Comparison of ENCODE assay signal across 8 mouse cellular contexts in the genomic region with DNA sequence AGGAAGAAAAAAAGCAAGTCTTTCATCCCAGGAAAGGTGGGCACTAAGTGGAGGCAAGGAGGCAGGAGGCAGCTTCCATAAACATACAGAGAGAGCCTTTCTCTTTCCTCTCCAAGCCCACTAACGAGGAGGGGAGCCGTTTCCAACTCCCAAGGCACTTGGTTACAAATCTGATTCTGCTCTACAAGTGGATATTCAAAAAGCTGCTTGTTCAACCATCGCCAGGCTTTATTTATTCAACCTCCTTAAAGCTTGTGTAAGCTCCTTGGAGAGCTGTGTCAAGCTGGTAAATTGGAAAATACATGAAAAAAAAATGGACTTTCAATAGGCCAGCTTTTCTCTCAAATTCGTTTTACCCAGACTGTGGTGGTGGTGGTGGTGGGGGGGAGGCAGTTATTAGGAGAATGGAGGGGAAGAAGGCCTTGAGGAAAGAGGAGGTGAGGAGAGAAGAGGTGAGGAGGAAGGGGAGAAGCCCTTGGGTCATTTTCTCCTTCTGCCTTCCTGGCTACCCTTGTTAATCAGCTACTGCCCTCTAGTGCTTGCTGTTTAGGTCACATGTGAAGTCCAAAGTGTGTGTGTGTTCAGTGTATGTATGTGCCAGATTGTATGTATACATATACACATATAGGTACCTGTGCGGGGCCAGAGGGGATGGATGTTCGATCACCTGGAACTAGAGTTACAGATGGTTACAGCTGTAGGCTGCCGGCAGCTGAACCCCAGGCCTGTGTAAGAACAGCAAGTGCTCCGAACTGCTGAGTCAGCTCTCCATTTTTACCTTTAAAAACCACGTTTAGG. TPM values are rescaled to one million over a fixed set of nuclear protein-coding genes. Genes with fewer than 3 reads are reported as not detected.
A peak's percentile ranks its signal among the peaks of the same experiment; 100 is the strongest.
DNase-seq lines count a peak whose midpoint lies in the region; ATAC-seq and TF ChIP-seq lines count a peak whose summit lies in the region.

No protein-coding gene starts in this region.

- ATAC-seq in embryonic facial prominence, embryonic 15.5 days (ENCODE audit: insufficient number of reproducible peaks, low FRiP score, low TSS enrichment, low read depth): peak; percentile 23; the same call in 1 of the 2 replicates
- 0 out of 2 replicates have a peak, but pooled peaks have one; percentile 27 for ATAC-seq in intestine, embryonic 16.5 days
- peak; percentile 55 for ATAC-seq in lung, embryonic 14.5 days (ENCODE audit: insufficient read depth)

- no peaks in the 10 kb centered on the region for H3K9me3 ChIP-seq in embryonic facial prominence, embryonic 15.5 days (replicated peaks)
- no peaks in the 10 kb centered on the region for H3K9me3 ChIP-seq in intestine, embryonic 16.5 days (ENCODE audit: control insufficient read depth, low read length)
- H3K9me3 ChIP-seq in lung, embryonic 14.5 days (ENCODE audit: low read depth, low read length): no peaks in the 10 kb centered on the region

- H3K4me1 ChIP-seq in embryonic facial prominence, embryonic 15.5 days: peaks cover 13% of the 10 kb centered on the region
- H3K4me1 ChIP-seq in intestine, embryonic 16.5 days (ENCODE audit: control insufficient read depth, insufficient read depth, low read length): 0 out of 2 replicates have a peak, but pooled peaks cover 5% of the 10 kb centered on the region
- peaks cover 9% of the 10 kb centered on the region; the same call in 1 of the 2 replicates for H3K4me1 ChIP-seq in lung, embryonic 14.5 days (ENCODE audit: insufficient read depth)
- H3K4me1 ChIP-seq in small intestine, adult 2 months (ENCODE audit: control insufficient read depth, insufficient read depth, insufficient read length, low read length): peaks cover 10% of the 10 kb centered on the region; the same call in 1 of the 2 replicates

- no peak overlapping the region for H3K4me2 ChIP-seq in embryonic facial prominence, embryonic 15.5 days (replicated peaks)
- H3K4me2 ChIP-seq in intestine, embryonic 16.5 days (ENCODE audit: low read depth, low read length): no peak overlapping the region
- H3K4me2 ChIP-seq in lung, embryonic 14.5 days: no peak overlapping the region

- no peaks in the 10 kb centered on the region for H3K27me3 ChIP-seq in embryonic facial prominence, embryonic 15.5 days
- H3K27me3 ChIP-seq in intestine, embryonic 16.5 days (replicated peaks; ENCODE audit: control insufficient read depth, insufficient read depth, low read length): no peaks in the 10 kb centered on the region
- no peaks in the 10 kb centered on the region for H3K27me3 ChIP-seq in lung, embryonic 14.5 days (ENCODE audit: insufficient read depth, low read length)
- no peaks in the 10 kb centered on the region for H3K27me3 ChIP-seq in small intestine, adult 2 months (ENCODE audit: control insufficient read depth, insufficient read depth, low read length)

- H3K4me3 ChIP-seq in embryonic facial prominence, embryonic 15.5 days (replicated peaks): no peak overlapping the region
- H3K4me3 ChIP-seq in intestine, embryonic 16.5 days (ENCODE audit: low read length): no peak overlapping the region
- H3K4me3 ChIP-seq in lung, embryonic 14.5 days (ENCODE audit: low read depth, low read length): no peak overlapping the region
- H3K4me3 ChIP-seq in small intestine, adult 2 months (ENCODE audit: low read depth, low read length): no peak overlapping the region

- TF ChIP-seq POLR2A in small intestine, adult 2 months (IDR thresholded peaks at IDR 0.05; ENCODE audit: low read depth, low read length): no peak

- peak overlapping the region; percentile 52 for H3K27ac ChIP-seq in embryonic facial prominence, embryonic 15.5 days (replicated peaks)
- H3K27ac ChIP-seq in intestine, embryonic 16.5 days (ENCODE audit: low read length): no peak overlapping the region
- H3K27ac ChIP-seq in lung, embryonic 14.5 days (ENCODE audit: low read depth): peak overlapping the region; percentile 70; the same call in 1 of the 2 replicates
- H3K27ac ChIP-seq in small intestine, adult 2 months (ENCODE audit: insufficient read depth, low read depth, low read length): no peak overlapping the region

- WGBS in embryonic facial prominence, embryonic 15.5 days: 52% methylated on average over 9 of the region's 9 CpGs
- 55% methylated on average over 9 of the region's 9 CpGs for WGBS in intestine, embryonic 16.5 days
- 46% methylated on average over 9 of the region's 9 CpGs for WGBS in lung, embryonic 14.5 days
- WGBS in small intestine, adult 2 months: 63% methylated on average over 9 of the region's 9 CpGs

- DNase-seq in heart, adult 18-20 months: peak; percentile 59 to 75
- DNase-seq in heart, postnatal 25 days (ENCODE audit: low spot score): no peak
- peak; percentile 20 for DNase-seq in MEL-GATA-1-ER (ENCODE audit: extremely low read depth, low read depth)
- peak; percentile 81 for DNase-seq in lung, embryonic 14.5 days
- no peak for DNase-seq in spleen, postnatal 4 days (ENCODE audit: low spot score in 2 of 2)

- TF ChIP-seq CTCF in lung, embryonic 14.5 days (IDR thresholded peaks at IDR 0.05; ENCODE audit: low read depth): peak; percentile 84
- TF ChIP-seq CTCF in small intestine, adult 2 months (IDR thresholded peaks at IDR 0.05; ENCODE audit: extremely low read depth, insufficient read length, insufficient replicate concordance, low read depth, low read length): peak; percentile 43; the same call in 1 of the 2 replicates

- no peak overlapping the region for H3K9ac ChIP-seq in embryonic facial prominence, embryonic 15.5 days
- H3K9ac ChIP-seq in intestine, embryonic 16.5 days (ENCODE audit: low read depth, low read length): no peak overlapping the region
- no peak overlapping the region for H3K9ac ChIP-seq in lung, embryonic 14.5 days

- intact Hi-C loops in heart, postnatal 25 days (cut with DNase I): loop anchor here (2.0 to 10.0 kb wide), 4 partner anchors 40 to 642 kb away; partner anchors contain the start of gene Lrp6

- H3K36me3 ChIP-seq in embryonic facial prominence, embryonic 15.5 days: no peaks in the 10 kb centered on the region
- no peaks in the 10 kb centered on the region for H3K36me3 ChIP-seq in intestine, embryonic 16.5 days (ENCODE audit: control insufficient read depth, insufficient read depth, low read length)
- no peaks in the 10 kb centered on the region for H3K36me3 ChIP-seq in lung, embryonic 14.5 days (ENCODE audit: insufficient read depth)
- H3K36me3 ChIP-seq in small intestine, adult 2 months (ENCODE audit: control insufficient read depth, insufficient read depth, low read length): peaks cover 5% of the 10 kb centered on the region; the same call in 1 of the 2 replicates

RNA-seq across cellular contexts. Expression of gene Mansc1, which starts 25.1 kb away (rescaled TPM):
- total RNA-seq in heart, adult 18-20 months (2021): 1 to 10 TPM; 3.4 to 4.1 TPM
- 1 to 10 TPM; 5.5 TPM for total RNA-seq in heart, postnatal 25 days (2021)
- 2.7 and 3.5 TPM in 2 replicates for polyA plus RNA-seq in embryonic facial prominence, embryonic 15.5 days (2015; fragmentation: Nextera tagmentation; extraction: Ambion mirVana)
- 6.2 and 7.6 TPM in 2 replicates for polyA plus RNA-seq in intestine, embryonic 16.5 days (2015; fragmentation: Nextera tagmentation; extraction: Ambion mirVana)
- 5.8 and 5.9 TPM in 2 replicates for polyA plus RNA-seq in lung, embryonic 14.5 days (2014; fragmentation: Nextera tagmentation; extraction: Ambion mirVana)
- 6.9 and 7.7 TPM in 2 replicates for polyA plus RNA-seq in small intestine, adult 2 months (2012; rRNA removed)

RNA-seq across cellular contexts. Expression of gene Borcs5, which starts 32.2 kb away (rescaled TPM):
- total RNA-seq in heart, adult 18-20 months (2021): 10 to 100 TPM; 11.4 to 12.2 TPM
- total RNA-seq in heart, postnatal 25 days (2021): 10 to 100 TPM in 1 of 2 experiments, 1 to 10 TPM in 1; 9.1 to 10.3 TPM
- 21.0 and 21.8 TPM in 2 replicates for polyA plus RNA-seq in embryonic facial prominence, embryonic 15.5 days (2015; fragmentation: Nextera tagmentation; extraction: Ambion mirVana)
- polyA plus RNA-seq in intestine, embryonic 16.5 days (2015; fragmentation: Nextera tagmentation; extraction: Ambion mirVana): 16.3 and 17.6 TPM in 2 replicates
- 13.9 and 14.6 TPM in 2 replicates for polyA plus RNA-seq in lung, embryonic 14.5 days (2014; fragmentation: Nextera tagmentation; extraction: Ambion mirVana)
- polyA plus RNA-seq in small intestine, adult 2 months (2012; rRNA removed): 7.8 and 12.5 TPM in 2 replicates

RNA-seq across cellular contexts. Expression of gene Lrp6, which starts 40.4 kb away (rescaled TPM):
- total RNA-seq in heart, adult 18-20 months (2021): 10 to 100 TPM; 46.0 to 47.9 TPM
- 10 to 100 TPM; 55.3 to 59.1 TPM for total RNA-seq in heart, postnatal 25 days (2021)
- polyA plus RNA-seq in embryonic facial prominence, embryonic 15.5 days (2015; fragmentation: Nextera tagmentation; extraction: Ambion mirVana): 31.1 and 32.6 TPM in 2 replicates
- polyA plus RNA-seq in intestine, embryonic 16.5 days (2015; fragmentation: Nextera tagmentation; extraction: Ambion mirVana): 11.9 and 19.6 TPM in 2 replicates
- 34.0 and 35.8 TPM in 2 replicates for polyA plus RNA-seq in lung, embryonic 14.5 days (2014; fragmentation: Nextera tagmentation; extraction: Ambion mirVana)
- polyA plus RNA-seq in small intestine, adult 2 months (2012; rRNA removed): 8.5 and 22.9 TPM in 2 replicates

Comparison
In these comparisons a context has a peak if more than half of its experiments do, and no peak if none do; other contexts are left out.
1. DNase-seq: peak in heart, adult 18-20 months (2 of 2), MEL-GATA-1-ER (single experiment) and lung, embryonic 14.5 days (single experiment); none in heart, postnatal 25 days (single experiment) and spleen, postnatal 4 days (0 of 2).
2. H3K27ac ChIP-seq: peak in embryonic facial prominence, embryonic 15.5 days (single experiment) and lung, embryonic 14.5 days (single experiment); none in intestine, embryonic 16.5 days (single experiment) and small intestine, adult 2 months (single experiment).
3. Peak in every context shown above with its lines, with median percentiles within 50 percentile points of each other: ATAC-seq.